Mouse (Mus musculus): ENCODE measurements around the gene Ppp1r12b. TPM values are rescaled to one million over a fixed set of nuclear protein-coding genes. Genes with fewer than 3 reads are reported as not detected.

Ppp1r12b gene
- polyA plus RNA-seq, 1 experiment from 2014 or later = 21.2 TPM

DNA sequence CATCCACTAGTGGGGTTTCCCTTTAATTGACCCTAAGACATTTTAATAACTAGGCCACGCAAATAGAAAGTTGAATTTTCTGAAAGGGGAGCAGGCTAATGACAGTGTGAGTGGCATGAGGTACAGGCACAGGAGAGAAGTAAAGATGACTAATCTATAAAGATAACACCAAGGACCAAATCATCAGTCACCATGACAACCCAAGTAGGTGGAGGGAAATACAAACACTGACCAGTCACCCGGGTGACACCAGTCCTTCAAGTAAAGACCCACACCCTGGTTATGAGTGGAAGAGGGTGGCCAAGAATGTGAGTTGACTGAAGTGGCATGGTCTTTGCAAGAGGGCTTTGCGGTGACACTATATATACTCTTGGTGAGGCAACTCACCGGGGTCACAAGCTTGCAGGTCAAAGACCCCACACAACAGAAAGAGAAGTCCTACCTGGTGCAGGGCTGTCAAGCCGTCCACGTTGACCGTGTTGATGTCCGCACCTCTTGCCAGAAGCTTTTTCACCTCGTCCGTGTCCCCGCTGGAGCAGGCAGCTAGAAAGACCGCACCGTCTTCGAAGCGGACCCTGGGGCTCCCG is 599 bp downstream of the Ppp1r12b start:
- ATAC-seq (ENCODE audit: low read depth) = no peak; the same call in 1 of the 2 replicates
- WGBS = 6% methylated on average over 16 of the region's 16 CpGs
- Histone ChIP-seq H3K27ac (ENCODE audit: low read depth, low read length) (peak overlapping the region; percentile 95), H3K9me3 (ENCODE audit: control insufficient read depth, low read length) (no peaks in the 10 kb centered on the region), H3K4me1 (ENCODE audit: control insufficient read depth, insufficient read depth, low read length) (peaks cover 11% of the 10 kb centered on the region), H3K4me2 (ENCODE audit: low read depth, low read length) (peak overlapping the region; percentile 78), H3K4me3 (ENCODE audit: low read depth, low read length) (peak overlapping the region; percentile 76), H3K27me3 (ENCODE audit: control insufficient read depth, insufficient read depth, low read length) (no peaks in the 10 kb centered on the region), H3K9ac (replicated peaks; ENCODE audit: low read depth, low read length) (peak overlapping the region; percentile 82), H3K36me3 (ENCODE audit: control insufficient read depth, insufficient read depth, low read length) (no peaks in the 10 kb centered on the region)

DNA sequence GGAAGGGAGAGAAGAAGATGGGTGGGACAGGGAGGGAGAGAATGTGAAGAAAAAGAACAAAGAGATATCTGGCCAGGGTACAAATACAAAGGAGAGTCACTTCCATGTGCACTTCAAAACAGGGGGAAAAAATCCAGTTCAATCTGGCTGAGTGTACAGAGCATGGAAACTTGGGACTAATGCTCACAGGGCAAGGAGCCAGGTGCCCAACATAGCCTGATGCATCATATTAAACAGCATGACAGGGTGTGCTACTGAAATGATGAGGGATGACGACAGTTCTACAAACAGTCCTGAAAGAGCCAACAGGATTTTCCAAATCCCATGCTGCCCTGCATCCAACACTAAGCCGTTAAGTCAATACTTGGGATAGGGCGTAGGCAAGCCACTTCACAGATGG is 5.8 kb downstream of the Ppp1r12b start:
- no peak overlapping the region for H3K9ac ChIP-seq (replicated peaks; ENCODE audit: low read depth, low read length)
- H3K4me3 ChIP-seq (ENCODE audit: low read depth, low read length) = no peak overlapping the region
- no peak overlapping the region for H3K4me2 ChIP-seq (ENCODE audit: low read depth, low read length)
- peaks cover 8% of the 10 kb centered on the region for H3K4me1 ChIP-seq (ENCODE audit: control insufficient read depth, insufficient read depth, low read length)
- H3K27ac ChIP-seq (ENCODE audit: low read depth, low read length) = no peak overlapping the region
- H3K9me3 ChIP-seq (ENCODE audit: control insufficient read depth, low read length) = no peaks in the 10 kb centered on the region
- H3K36me3 ChIP-seq (ENCODE audit: control insufficient read depth, insufficient read depth, low read length) = no peaks in the 10 kb centered on the region; the same call in 1 of the 2 replicates
- ATAC-seq (ENCODE audit: low read depth) = no peak
- WGBS = 83% methylated on average over 3 of the region's 3 CpGs
- no peaks in the 10 kb centered on the region for H3K27me3 ChIP-seq (ENCODE audit: control insufficient read depth, insufficient read depth, low read length)

DNA sequence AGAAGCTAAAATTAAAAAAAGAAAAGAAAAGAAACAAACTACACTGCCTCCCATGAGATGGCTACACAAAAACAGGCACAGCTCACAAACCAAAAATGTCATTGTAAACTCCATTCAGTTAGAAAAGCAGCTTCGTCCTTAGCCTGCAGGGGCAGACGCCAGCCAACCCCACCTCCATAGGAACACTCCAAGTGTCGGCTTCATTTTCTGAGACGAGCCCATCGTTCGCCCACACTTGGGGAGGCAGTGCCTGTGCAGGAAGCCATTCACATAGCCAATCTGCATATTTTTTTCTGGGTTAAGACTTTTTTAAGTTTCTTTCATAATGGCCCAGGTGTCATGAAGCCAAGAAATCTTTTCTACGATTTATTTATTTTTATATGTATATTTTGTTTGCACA is 8.2 kb downstream of the Ppp1r12b start:
- Histone ChIP-seq H3K4me2 (ENCODE audit: low read depth, low read length) (no peak overlapping the region), H3K9me3 (ENCODE audit: control insufficient read depth, low read length) (no peaks in the 10 kb centered on the region), H3K36me3 (ENCODE audit: control insufficient read depth, insufficient read depth, low read length) (no peaks in the 10 kb centered on the region; the same call in 1 of the 2 replicates), H3K4me3 (ENCODE audit: low read depth, low read length) (no peak overlapping the region), H3K27me3 (ENCODE audit: control insufficient read depth, insufficient read depth, low read length) (no peaks in the 10 kb centered on the region), H3K4me1 (ENCODE audit: control insufficient read depth, insufficient read depth, low read length) (no peaks in the 10 kb centered on the region), H3K27ac (ENCODE audit: low read depth, low read length) (no peak overlapping the region), H3K9ac (replicated peaks; ENCODE audit: low read depth, low read length) (no peak overlapping the region)
- no peak for ATAC-seq (ENCODE audit: low read depth)
- WGBS = 84% methylated on average over 7 of the region's 7 CpGs

DNA sequence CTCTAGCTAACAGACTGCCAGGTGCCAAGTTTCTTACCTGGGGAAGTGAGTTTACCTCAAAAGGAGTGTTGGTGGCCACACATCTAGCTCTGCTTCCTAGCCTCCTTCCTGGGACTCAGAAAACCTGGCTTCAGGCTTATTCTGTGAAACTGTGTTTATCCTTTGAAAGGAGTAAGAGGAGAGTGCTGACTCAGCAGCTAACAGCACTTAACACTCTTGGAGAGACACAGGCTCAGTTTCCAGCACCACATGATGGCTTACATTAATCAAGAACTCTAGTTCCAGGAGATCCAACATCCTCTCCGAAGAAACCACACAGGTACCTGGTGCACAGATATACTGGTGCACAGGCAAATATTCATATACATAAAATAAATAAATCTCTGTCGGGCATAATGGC is 12.8 kb downstream of the Ppp1r12b start:
- Histone ChIP-seq H3K27ac (ENCODE audit: low read depth, low read length) (no peak overlapping the region), H3K36me3 (ENCODE audit: control insufficient read depth, insufficient read depth, low read length) (no peaks in the 10 kb centered on the region; the same call in 1 of the 2 replicates), H3K4me3 (ENCODE audit: low read depth, low read length) (no peak overlapping the region), H3K4me2 (ENCODE audit: low read depth, low read length) (no peak overlapping the region), H3K4me1 (ENCODE audit: control insufficient read depth, insufficient read depth, low read length) (no peaks in the 10 kb centered on the region), H3K27me3 (ENCODE audit: control insufficient read depth, insufficient read depth, low read length) (no peaks in the 10 kb centered on the region), H3K9me3 (ENCODE audit: control insufficient read depth, low read length) (no peaks in the 10 kb centered on the region), H3K9ac (replicated peaks; ENCODE audit: low read depth, low read length) (no peak overlapping the region)
- ATAC-seq (ENCODE audit: low read depth) = no peak
- 96% methylated on average over 2 of the region's 2 CpGs for WGBS

DNA sequence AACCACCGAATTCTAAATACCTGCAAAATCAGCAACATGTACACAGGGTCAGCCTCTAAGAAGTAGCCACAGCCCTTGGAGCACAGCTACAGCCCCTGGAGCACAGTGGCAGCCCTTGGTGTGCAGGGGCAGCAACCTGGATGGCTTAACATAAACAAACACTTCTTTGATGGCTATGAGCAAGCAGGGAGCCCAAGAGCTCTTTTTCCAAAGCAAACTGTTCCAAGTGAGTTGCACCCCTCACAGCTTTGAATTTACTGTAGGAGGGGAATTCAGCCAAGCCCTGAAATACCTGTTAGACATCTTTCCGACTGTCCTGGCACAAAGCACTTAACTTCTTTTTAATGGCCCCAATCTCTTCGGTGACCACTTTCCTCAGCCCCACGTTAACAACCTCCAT is 14.9 kb downstream of the Ppp1r12b start:
- H3K9ac ChIP-seq (replicated peaks; ENCODE audit: low read depth, low read length) = no peak overlapping the region
- ATAC-seq (ENCODE audit: low read depth) = no peak
- H3K9me3 ChIP-seq (ENCODE audit: control insufficient read depth, low read length) = no peaks in the 10 kb centered on the region
- no peaks in the 10 kb centered on the region for H3K4me1 ChIP-seq (ENCODE audit: control insufficient read depth, insufficient read depth, low read length)
- 44% methylated on average over 4 of the region's 4 CpGs for WGBS
- no peak overlapping the region for H3K27ac ChIP-seq (ENCODE audit: low read depth, low read length)
- H3K4me3 ChIP-seq (ENCODE audit: low read depth, low read length) = no peak overlapping the region
- H3K27me3 ChIP-seq (ENCODE audit: control insufficient read depth, insufficient read depth, low read length) = no peaks in the 10 kb centered on the region
- no peaks in the 10 kb centered on the region for H3K36me3 ChIP-seq (ENCODE audit: control insufficient read depth, insufficient read depth, low read length)
- H3K4me2 ChIP-seq (ENCODE audit: low read depth, low read length) = no peak overlapping the region

DNA sequence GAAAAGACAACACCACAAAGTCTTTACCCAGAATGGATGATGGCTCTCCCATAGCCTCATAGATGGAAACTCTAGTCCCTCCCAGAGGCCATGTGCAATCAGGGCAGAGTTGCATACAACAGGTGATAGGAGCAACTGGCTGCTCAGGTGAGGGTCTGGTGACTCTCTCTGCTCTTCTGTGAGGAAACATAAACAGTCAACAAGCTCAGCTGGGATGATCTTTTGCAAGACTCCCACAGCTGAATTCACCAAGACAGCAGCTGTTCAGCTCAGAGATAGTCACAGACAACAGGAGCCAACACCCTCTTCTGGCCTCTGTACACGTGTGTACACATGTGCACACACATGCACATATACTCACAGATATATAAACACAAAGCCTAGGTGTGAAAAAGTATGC is 17.5 kb downstream of the Ppp1r12b start:
- no peak for ATAC-seq (ENCODE audit: low read depth)
- no peaks in the 10 kb centered on the region for H3K9me3 ChIP-seq (ENCODE audit: control insufficient read depth, low read length)
- no peak overlapping the region for H3K4me2 ChIP-seq (ENCODE audit: low read depth, low read length)
- no peak overlapping the region for H3K27ac ChIP-seq (ENCODE audit: low read depth, low read length)
- no peaks in the 10 kb centered on the region for H3K4me1 ChIP-seq (ENCODE audit: control insufficient read depth, insufficient read depth, low read length)
- no peak overlapping the region for H3K4me3 ChIP-seq (ENCODE audit: low read depth, low read length)
- H3K9ac ChIP-seq (replicated peaks; ENCODE audit: low read depth, low read length) = no peak overlapping the region
- no peaks in the 10 kb centered on the region for H3K36me3 ChIP-seq (ENCODE audit: control insufficient read depth, insufficient read depth, low read length)
- no peaks in the 10 kb centered on the region for H3K27me3 ChIP-seq (ENCODE audit: control insufficient read depth, insufficient read depth, low read length)
- 91% methylated on average over 1 of the region's 1 CpGs for WGBS

DNA sequence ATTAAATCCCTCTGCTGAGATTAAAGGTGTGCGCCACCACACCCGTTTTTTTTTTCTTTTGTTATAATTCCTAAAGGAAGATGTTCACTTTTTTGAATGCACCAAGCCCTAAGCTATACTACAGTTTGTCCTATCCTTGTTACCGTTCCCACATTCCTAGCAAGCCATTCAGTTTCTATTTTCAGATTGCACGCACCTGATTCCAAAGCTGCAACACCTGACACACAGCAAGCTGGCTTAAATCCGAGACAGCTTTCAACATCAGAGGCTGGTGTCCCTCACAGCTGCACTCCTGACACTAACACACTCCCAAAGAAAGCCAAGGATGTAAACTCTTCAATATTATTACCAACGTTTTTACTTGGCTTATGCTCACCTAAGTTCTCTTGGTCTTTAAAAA is 19.4 kb downstream of the Ppp1r12b start:
- Histone ChIP-seq H3K4me2 (ENCODE audit: low read depth, low read length) (no peak overlapping the region), H3K4me1 (ENCODE audit: control insufficient read depth, insufficient read depth, low read length) (no peaks in the 10 kb centered on the region), H3K9me3 (ENCODE audit: control insufficient read depth, low read length) (no peaks in the 10 kb centered on the region), H3K36me3 (ENCODE audit: control insufficient read depth, insufficient read depth, low read length) (no peaks in the 10 kb centered on the region), H3K27ac (ENCODE audit: low read depth, low read length) (no peak overlapping the region), H3K4me3 (ENCODE audit: low read depth, low read length) (no peak overlapping the region), H3K27me3 (ENCODE audit: control insufficient read depth, insufficient read depth, low read length) (no peaks in the 10 kb centered on the region), H3K9ac (replicated peaks; ENCODE audit: low read depth, low read length) (no peak overlapping the region)
- no peak for ATAC-seq (ENCODE audit: low read depth)
- WGBS = 92% methylated on average over 6 of the region's 6 CpGs

DNA sequence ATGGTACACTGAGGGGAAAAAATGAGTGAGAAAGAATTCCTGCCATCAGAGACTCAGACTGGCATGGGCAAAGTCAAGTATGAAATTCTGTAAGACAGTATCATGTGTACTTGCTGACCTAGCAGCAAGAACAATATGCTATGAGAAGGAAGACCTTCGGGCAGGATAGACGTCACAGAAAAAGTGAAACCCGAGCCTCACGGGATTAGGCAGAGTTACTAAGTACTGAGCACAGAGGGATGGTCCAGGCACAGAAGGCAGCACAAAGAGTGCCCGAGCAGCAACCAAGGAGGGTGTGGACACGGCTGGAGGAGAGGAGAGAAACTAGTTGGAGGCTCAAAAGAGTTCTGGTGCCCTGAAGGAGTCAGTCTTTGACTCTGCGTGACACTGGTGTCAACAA is 23.3 kb downstream of the Ppp1r12b start:
- Histone ChIP-seq H3K27me3 (ENCODE audit: control insufficient read depth, insufficient read depth, low read length) (no peaks in the 10 kb centered on the region), H3K27ac (ENCODE audit: low read depth, low read length) (no peak overlapping the region), H3K36me3 (ENCODE audit: control insufficient read depth, insufficient read depth, low read length) (no peaks in the 10 kb centered on the region), H3K4me2 (ENCODE audit: low read depth, low read length) (no peak overlapping the region), H3K4me3 (ENCODE audit: low read depth, low read length) (no peak overlapping the region), H3K4me1 (ENCODE audit: control insufficient read depth, insufficient read depth, low read length) (no peaks in the 10 kb centered on the region), H3K9me3 (ENCODE audit: control insufficient read depth, low read length) (no peaks in the 10 kb centered on the region), H3K9ac (replicated peaks; ENCODE audit: low read depth, low read length) (no peak overlapping the region)
- ATAC-seq (ENCODE audit: low read depth) = no peak
- WGBS = 53% methylated on average over 7 of the region's 7 CpGs

DNA sequence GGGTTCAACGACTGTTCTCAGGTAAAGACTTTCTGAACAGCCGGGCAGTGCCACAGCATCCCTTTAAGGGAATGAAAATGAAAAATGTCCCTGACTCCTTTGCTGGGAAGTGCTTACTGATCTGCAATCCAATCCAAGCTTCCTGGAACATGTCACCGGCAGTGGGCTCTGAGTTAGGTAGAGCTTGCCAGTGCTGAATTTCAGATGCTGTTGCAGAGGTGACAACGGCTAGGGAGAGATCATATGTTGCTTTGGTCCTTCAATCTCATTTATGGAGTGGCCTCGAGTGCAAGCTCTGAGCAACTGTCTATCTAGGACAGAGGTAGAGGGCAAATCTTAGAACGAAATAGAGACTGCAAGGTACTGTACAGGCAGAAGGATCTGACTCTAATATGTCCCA is 36.7 kb downstream of the Ppp1r12b start:
- H3K27ac ChIP-seq (ENCODE audit: low read depth, low read length) = no peak overlapping the region
- no peak for ATAC-seq (ENCODE audit: low read depth)
- no peak overlapping the region for H3K4me3 ChIP-seq (ENCODE audit: low read depth, low read length)
- no peaks in the 10 kb centered on the region for H3K36me3 ChIP-seq (ENCODE audit: control insufficient read depth, insufficient read depth, low read length)
- H3K4me2 ChIP-seq (ENCODE audit: low read depth, low read length) = no peak overlapping the region
- no peaks in the 10 kb centered on the region for H3K27me3 ChIP-seq (ENCODE audit: control insufficient read depth, insufficient read depth, low read length)
- no peaks in the 10 kb centered on the region for H3K9me3 ChIP-seq (ENCODE audit: control insufficient read depth, low read length)
- H3K4me1 ChIP-seq (ENCODE audit: control insufficient read depth, insufficient read depth, low read length) = no peaks in the 10 kb centered on the region
- H3K9ac ChIP-seq (replicated peaks; ENCODE audit: low read depth, low read length) = no peak overlapping the region
- WGBS = 92% methylated on average over 6 of the region's 6 CpGs
